Mouse (Mus musculus): ENCODE results near the gene Bfar.
"Not testable (repeated sequence)": the region's sequence is repeated elsewhere in the genome, so short reads cannot be mapped to it uniquely, and the experiment has no call there.

The Bfar gene

GRCm38 (mm10) chr16:13671685-13672385, at the start of gene Bfar, which contains the start of gene 3110001I22Rik:
Gene Bfar (plus strand): TSS chr16:13671858.
Gene 3110001I22Rik (plus strand): TSS chr16:13671929.
- peak; percentile 86 for DNase-seq

GRCm38 (mm10) chr16:13628345-13628744, 43.3 kb upstream of the Bfar start:
- DNase-seq = no peak

GRCm38 (mm10) chr16:13638198-13638597, 33.5 kb upstream of the Bfar start:
- not testable (repeated sequence) for DNase-seq

- no peak for DNase-seq
Observed at GRCm38 (mm10) chr16:13639508-13639907, 32.1 kb upstream of the Bfar start.

GRCm38 (mm10) chr16:13640064-13640463, 31.6 kb upstream of the Bfar start:
- no peak for DNase-seq

- no peak for DNase-seq
Observed at GRCm38 (mm10) chr16:13644474-13644873, 27.2 kb upstream of the Bfar start.

GRCm38 (mm10) chr16:13645930-13646329, 25.7 kb upstream of the Bfar start:
- DNase-seq = no peak

- DNase-seq = no peak
Observed at GRCm38 (mm10) chr16:13658886-13659285, 12.8 kb upstream of the Bfar start.

- DNase-seq = no peak
Observed at GRCm38 (mm10) chr16:13660736-13661135, 10.9 kb upstream of the Bfar start.

GRCm38 (mm10) chr16:13667878-13668343, 3.7 kb upstream of the Bfar start, which contains the start of gene Parn:
Gene Parn (minus strand): TSS chr16:13668170.
- DNase-seq = peak; percentile 93

- no peak for DNase-seq
Observed at GRCm38 (mm10) chr16:13668402-13669108, 3.1 kb upstream of the Bfar start.

GRCm38 (mm10) chr16:13669282-13669681, 2.4 kb upstream of the Bfar start:
- no peak for DNase-seq

GRCm38 (mm10) chr16:13670896-13671295, 762 bp upstream of the Bfar start:
- not testable (repeated sequence) for DNase-seq

GRCm38 (mm10) chr16:13672386-13672898, 784 bp downstream of the Bfar start:
- DNase-seq = peak; percentile 41

GRCm38 (mm10) chr16:13673114-13673513, 1.5 kb downstream of the Bfar start:
- DNase-seq = no peak

- DNase-seq = no peak
Observed at GRCm38 (mm10) chr16:13674511-13674910, 2.9 kb downstream of the Bfar start.

- no peak for DNase-seq
Observed at GRCm38 (mm10) chr16:13678601-13679319, 7.1 kb downstream of the Bfar start.

- DNase-seq = no peak
Observed at GRCm38 (mm10) chr16:13698998-13699397, 27.3 kb downstream of the Bfar start.

GRCm38 (mm10) chr16:13702184-13702583, 30.5 kb downstream of the Bfar start:
- DNase-seq = no peak

- DNase-seq = no peak
Observed at GRCm38 (mm10) chr16:13704676-13705075, 33.0 kb downstream of the Bfar start.

GRCm38 (mm10) chr16:13714910-13715309, 43.3 kb downstream of the Bfar start:
- DNase-seq = no peak

- no peak for DNase-seq
Observed at GRCm38 (mm10) chr16:13716821-13717553, 45.3 kb downstream of the Bfar start.

Data from right cerebral cortex, postnatal 14 days (tissue).